Mouse (Mus musculus) right cerebral cortex, adult 2 months (tissue): ENCODE results near the gene Reep3.
A peak's percentile ranks its signal among the peaks of the same experiment; 100 is the strongest.
"Not testable (repeated sequence)": the region's sequence is repeated elsewhere in the genome, so short reads cannot be mapped to it uniquely, and the experiment has no call there.

Experiments used
- DNase-seq, 2 experiments: peaks; one replicate each; pipeline ENCODE4 v3.0.0; 2021 to 2022; ENCODE audit warnings: low spot score in 2 of 2

Gene Reep3

DNA sequence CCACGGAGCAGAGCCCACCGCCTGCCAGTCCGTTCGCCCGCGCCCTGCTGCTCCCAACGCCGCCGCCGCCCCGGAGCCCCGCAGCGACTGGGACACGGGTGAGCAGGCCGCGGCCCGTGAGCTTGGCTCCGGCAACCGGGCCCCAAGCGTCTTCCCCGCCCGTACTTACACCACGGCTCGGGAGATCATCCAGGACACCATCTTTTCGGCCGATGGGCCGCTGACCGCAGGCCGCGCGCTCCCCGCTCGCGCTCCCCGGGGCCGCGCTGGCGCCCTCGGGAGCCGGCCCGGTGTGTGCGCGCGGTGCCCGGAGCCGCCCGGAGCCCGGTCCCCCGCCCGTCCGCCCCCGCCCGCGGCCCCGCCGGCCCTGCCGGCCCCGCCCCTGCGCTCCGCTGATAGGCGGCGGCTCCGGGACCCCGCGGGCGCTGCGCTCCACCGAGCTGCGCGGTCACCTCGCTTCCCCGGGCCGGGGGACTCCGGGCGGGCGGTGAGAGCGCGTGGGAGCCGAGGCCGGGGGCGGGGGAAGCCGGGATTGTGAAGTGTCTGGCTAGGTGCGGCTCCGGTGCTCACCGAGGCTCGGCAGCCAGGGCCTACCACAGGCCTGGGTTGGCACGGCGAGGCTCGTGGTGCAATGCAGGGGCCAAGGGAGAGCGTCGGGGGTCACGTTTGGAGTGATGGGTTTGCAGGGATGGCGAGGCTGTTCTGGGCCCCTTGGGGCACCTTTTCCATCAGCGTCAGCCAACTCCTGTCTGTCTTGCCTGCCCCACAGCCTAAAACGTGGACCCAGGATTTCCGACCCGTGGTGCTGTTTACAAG, at the start of gene Reep3:
Gene Reep3 (minus strand): TSS at position 325 of the 816 bp plus-strand sequence.
- DNase-seq = peak; percentile 52 to 53

DNA sequence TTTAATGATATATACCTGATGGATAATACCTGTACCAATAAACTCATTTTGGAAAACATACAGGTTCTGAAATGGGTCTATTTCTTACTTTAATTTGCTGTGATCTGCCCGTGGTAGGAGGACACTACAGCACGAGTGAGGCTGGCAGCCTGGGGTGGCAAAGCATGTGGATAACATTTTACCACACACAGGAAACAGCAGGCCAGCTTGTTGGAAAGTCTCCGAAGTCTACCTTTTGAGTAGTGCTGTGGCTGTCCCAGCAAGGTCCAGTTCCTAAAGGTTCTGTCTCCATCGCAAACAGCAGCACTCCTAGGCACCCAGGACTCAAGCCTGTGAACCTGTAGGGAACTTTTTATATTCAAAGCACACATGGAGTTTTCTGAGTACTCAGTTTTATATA, 48.9 kb upstream of the Reep3 start:
- DNase-seq = no peak

DNA sequence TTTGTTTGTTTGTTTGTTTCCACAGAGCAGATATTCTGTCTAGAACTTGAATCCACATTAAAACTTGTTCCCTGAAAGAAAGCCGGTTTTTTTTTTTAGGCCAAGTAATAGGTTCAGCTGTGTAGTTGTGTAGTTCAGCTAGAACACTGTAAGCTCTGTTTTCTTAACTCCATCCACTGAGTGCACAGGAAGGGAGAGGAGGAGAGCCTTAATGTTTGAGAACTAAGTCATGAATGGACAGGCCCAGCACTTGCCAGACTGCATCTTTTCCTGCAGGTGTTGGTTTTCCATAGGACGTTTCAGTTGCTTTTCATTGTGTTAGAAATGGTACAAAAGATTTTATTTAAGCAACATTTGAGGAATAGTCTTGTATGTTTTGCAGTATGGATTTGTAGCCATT, 47.5 kb upstream of the Reep3 start:
- DNase-seq = no peak

DNA sequence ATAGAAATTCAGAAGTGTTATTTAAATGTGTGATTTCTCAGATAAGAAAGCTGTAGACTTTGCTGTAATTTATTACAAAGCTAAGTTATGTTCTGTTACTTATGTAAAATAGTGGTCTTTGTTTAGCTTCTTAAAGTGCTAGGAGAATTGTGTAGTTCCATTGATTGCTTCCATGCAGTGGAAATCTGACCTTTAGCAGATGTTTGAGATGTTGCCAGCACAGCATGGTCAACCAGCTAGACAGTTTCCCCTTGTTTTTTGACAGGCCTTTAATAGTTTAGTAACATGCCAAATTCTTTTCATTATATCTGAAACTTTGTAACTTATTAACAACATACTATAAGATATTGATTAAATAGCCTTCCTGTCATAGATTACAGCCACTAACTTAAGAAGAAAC, 46.9 kb upstream of the Reep3 start:
- DNase-seq = no peak

DNA sequence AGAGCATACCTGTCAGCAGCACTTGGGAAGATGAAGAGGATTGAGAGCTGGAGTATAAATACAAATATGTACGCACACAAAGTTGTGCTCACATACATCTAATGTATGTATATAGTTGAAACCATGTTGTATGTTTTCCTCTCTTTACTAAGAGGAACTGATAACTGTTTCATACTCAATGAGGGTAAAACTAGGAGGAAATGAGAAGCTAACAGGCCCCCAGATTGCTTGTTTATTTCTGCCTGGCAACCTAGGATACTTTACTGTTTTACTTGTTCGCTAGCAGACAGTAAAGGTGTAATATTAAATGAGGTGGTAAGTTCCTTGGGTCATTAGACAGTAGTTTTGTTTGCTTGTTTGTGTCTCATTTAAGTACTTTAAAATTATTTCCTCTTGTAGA, 40.7 kb upstream of the Reep3 start:
- DNase-seq = no peak

DNA sequence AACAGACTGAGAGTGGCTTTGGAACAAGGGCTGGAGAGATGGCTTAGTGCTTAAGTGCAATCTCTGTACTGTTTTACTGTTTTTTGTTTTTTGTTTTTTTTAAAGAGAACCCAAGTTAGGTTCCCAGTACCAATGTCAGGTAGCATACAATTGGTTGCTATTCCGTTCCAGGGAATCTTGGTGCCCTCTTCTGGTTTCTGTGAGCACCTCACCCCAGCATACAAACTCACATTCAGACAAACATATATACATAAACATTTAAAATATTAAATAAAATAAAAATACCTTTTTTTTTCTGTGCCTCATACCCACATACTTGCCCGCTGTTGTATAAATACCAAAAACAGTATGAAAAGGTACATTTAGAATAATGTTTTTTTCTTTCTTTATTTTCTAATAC, 37.6 kb upstream of the Reep3 start:
- DNase-seq = no peak

DNA sequence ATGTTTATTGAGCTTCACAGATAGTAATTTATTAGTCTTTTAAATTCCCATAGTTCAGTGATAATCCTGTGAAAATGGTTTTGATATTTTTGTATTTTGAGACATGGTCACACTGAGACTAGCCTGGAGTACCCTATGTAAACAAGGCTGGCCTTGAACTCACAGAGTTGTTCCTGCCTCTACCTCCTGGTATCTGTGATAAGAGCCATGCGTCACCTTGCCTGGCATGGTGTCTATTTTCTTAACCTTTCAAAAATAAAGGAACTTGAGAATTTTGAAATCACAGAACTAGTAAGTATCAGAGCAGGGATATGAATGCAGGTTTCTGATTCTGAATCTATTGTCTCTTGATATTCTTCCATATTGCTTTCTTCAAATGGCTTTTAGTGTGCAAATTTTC, 35.0 kb upstream of the Reep3 start:
- no peak for DNase-seq

DNA sequence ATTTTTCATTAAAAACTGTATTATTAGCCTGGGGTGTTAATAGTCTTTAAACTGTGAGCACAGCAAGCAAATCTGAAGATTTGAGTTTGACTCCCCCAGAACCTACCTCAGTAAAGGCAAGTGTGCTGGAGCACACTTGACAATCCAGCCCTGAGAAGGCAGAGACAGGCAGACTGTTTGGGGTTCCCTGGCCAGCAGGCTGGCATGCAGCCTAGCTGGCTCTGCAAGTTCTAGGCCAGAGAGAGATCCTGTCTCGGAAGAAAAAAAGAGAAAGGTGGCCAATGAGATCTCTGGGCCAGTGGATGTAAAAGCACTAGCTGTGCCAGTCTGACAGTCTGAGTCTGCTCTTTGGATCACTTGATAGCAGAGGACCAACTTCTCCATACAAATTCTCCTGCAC, 32.8 kb upstream of the Reep3 start:
- no peak for DNase-seq

DNA sequence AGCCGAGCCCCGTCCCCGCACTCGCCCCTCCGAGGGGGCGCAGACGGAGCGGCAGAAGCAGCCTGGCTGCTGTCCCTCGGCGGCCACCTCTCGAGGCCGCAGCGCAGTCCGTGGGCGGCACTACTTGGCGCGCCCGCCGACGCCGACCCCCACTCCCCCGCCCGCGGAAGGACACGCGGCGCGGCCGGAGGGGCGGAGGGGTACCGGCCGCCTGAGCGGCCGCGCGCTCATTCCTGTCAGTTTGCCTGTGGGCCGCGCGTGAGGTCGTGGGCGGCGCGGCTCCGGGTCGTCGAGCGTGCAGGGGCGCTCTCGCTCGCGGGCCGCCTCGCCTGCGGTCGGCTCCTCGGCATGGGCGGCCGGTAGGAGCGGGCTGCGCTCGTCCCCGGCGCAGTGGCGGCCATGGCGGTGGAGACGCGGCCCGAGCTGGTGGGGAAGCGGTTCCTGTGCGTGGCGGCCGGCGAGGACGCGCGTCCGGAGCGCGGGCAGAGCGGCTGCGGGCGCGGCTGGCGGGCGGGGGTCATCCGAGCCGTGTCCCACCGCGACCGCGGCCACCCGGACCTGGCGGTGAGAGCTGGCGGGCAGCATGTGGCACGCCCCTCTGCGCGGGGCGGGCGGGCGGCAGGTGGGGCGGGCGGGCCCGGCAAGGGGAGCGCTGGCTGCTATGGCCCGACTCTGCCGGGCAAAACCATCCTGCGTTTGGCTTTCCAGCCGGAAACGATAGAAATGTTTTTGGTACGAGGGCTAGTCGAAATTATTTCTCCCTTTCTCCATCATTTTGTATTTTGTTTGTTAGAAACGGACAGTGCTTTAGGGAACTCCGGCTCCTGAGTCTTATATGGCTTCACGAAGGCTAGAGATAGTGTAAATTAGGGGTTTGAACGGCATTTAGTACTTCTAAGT, 30.4 kb upstream of the Reep3 start:
- DNase-seq = no peak

DNA sequence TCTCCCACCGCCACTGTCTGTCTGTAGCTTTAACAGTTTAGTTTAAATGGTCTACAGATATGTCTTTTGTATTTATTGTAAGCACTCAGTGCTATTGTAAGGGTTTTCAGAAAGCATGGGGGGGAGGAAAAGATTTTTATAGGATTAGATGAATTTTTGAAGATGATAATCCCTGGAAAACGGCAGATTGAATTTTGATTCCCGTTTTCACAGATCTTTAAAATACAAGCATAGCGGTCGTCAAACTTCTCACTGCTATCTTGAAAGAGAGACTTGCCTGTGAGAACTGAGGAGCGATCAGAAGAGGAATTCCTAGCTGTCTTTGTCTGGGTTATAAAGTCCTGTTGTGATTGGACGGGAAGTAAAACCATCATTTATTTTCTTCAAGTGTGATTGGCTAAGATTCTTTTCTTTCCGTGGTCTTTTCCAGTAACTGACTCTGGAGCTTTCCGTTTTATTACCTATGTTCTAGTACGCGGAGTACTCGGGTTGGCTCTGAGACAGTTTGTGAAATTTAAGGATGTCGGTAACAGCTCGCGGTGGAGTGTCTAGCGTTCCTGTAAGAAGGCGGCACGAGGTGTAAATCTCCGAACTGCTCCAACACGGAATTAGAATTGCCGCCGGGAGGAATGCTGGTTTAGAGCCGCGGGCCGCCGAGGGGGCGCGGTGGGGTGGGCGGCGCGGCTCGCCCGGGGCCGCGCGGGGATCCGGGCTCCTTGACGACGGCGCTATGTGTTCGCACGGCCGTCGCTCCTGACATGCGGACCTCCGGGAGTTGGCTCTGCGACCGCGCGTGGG, 29.5 kb upstream of the Reep3 start:
- DNase-seq = peak; percentile 74 to 78

DNA sequence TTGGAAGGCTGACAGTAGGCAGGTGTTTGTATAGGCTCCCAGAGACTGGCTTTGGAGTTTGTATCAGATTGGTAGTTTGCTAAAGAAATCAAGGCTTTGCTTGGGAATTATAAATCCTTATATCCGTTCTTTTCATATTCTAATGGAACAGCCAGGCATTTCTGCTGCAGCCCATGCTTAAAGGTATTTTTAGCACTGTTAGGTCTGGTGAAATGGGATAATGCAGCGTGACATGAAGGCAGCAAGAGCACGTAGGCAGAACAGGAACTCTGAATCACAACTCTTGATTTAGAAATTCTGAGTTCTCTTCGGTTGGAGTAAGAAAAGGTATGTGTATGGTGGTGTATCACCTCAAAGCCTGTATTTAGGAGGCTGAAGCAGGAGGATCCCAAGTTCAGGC, 27.4 kb upstream of the Reep3 start:
- no peak for DNase-seq

DNA sequence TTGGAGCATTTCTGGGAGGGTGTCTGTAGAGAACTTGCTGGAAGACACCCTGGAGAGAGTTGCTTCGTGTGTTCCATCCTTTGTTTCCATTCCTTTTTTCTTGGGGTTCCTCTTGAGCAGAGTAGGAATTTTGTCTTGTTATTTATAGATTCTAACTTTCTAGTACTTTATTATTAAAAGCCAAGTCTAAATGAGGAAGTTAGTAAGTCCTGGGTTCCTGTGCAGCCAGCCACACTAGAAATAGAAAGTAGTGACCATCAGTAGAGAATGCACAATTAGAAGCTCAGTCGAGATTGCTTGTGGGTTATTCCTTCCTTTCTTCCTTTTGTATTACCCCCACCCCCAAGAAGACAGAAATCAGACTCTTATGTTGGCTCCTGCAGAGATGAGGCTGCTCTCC, 27.0 kb upstream of the Reep3 start:
- DNase-seq = no peak

DNA sequence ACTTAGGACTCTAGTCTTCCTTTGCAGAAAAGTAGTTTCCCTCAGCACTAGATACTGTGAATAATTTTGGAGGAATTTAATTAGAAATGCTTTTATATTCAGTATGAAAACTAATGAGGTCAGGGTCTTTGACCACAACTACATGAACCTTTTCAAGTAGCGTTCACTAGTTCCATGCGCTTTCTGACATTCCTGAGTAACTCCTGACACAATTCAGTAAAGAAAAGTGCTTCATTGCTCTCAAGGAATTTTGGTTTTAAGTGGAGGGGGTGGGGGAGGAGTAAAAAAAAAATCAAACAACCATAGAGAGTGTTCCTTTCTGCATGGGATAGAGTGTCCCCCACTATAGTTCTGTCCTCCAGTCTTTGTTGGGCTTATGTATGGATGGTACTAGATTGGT, 23.9 kb upstream of the Reep3 start:
- no peak for DNase-seq

DNA sequence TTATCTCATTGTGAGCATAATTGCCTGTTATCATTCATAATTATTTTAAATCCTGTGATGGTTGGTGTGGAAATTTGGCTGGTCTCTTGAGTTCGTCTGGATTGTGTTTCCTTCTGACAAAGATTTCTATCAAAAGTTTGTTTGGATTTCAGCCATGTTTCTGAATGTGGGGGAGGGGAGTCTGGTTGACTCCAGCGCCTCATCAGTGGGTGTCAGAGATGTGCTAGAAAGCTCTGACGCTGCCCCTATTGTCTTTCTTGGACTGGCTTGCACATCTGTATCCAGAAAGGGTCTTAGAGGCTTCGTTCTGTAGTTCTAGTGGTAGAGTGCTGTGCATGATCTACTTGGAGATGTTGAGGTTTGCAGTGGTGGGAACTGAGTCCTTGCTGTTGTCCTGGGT, 23.4 kb upstream of the Reep3 start:
- no peak for DNase-seq

DNA sequence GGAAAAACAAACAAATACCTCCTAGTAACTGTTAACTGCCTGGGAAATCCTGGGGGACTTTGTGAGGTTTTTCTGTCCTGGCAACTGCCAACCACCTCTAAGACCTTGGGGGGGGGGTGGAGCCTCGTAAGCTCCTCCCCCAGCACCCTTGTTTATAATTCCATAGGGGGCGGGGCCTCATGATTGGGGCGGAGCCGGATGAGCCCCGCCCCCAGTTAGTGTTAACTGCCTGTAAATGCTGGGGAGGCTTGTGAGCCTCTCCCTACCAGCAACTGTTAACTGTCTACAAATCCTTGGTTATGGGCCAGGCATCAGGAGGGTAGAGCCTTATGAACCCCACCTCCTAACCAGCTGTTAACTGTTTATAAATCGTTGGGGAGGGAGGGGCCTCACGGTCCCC, 22.5 kb upstream of the Reep3 start:
- no peak for DNase-seq

DNA sequence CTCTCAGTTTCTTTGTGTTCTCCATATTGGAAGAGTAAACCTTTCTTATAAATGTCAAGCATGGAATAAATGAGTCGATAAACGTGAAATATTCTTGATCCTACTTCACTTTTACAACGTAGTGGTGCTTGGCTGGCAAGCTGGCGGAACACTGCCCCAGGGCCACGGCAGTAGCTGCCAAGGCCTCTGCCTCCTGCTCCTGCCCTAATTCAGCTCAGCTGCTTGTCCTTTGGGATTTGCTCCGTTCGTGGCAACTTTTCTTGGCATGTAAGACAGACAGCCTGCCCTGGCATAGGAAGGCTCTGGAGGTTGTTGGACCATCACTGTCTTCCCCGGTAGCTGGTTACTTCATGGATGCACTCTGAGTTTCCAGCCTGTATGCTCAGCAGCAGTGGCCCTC, 19.5 kb upstream of the Reep3 start:
- no peak for DNase-seq

DNA sequence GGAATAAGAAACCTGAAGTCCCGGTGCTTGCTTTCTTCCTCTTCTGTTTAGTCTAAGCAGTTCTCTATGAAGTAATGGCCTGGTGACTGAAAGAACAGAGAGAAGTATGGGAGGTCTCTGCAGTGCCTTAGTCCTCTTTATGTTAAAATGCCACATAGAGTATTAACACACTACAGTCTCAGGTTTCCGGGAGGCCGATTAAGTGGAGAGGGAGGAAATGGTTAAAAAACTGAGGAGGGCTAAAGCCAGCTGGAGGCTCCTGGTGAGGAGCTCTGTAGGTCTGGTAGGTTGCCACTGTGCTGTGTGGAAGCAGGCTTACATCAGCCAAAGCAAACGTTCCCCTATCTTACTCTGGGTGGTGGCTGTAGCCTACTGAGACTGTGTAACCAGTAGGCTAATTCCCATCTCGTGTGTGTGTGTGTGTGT, 18.9 kb upstream of the Reep3 start:
- no peak for DNase-seq

DNA sequence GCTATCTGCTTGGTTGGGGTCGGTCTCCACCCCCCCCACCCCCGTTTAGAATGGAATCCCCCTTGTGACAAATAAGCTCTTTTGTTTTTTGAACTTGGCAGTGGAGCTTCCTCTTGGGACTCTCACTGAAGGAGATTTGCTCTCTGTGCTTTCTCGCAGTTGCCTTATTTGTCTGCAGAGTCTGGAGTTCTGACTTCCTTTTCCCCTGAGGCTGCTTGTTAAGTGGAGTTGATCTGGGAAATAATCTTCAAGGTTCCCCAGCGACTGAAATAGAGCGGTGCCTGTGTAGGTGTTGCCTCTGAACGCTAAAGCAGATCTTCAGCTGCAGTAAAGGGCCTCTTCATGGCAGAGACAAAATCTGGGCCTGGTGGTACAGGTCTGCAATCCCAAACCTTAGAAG, 18.4 kb upstream of the Reep3 start:
- peak; percentile 51 for DNase-seq

DNA sequence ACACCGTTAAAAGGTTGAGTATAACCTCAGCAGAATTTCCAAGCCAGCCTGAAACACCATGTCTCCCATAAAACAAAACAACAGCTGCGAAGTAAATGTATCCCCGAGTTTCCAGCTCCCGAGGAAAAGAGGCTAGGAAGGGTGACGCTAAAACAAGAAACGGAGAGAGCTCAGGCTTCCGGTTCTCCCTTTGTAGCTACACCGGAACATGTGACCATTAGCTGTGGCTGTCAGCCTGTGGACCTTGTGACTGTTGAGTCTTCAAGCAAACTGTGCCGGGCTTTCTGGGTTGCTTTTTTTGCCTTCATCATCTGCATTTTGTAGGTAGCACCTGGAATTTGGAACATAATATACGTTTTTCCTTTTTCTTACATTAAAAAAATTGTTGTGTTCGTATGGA, 17.1 kb upstream of the Reep3 start:
- no peak for DNase-seq

DNA sequence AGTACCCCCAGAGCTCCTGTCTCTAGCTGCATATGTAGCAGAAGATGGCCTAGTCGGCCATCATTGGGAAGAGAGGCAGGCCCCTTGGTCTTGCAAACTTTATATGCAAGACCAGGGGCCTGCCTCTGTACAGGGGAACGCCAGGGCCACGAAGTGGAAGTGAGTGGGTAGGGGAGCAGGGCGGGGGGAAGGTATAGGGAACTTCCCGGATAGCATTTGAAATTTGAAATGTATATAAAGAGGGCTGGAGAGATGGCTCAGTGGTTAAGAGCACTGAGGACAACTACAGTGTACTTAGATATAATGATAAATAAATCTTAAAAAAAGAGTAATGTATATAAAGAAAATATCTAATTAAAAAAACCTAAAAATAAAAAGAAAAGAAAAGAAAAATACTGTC, 16.2 kb upstream of the Reep3 start:
- DNase-seq = not testable (repeated sequence)

DNA sequence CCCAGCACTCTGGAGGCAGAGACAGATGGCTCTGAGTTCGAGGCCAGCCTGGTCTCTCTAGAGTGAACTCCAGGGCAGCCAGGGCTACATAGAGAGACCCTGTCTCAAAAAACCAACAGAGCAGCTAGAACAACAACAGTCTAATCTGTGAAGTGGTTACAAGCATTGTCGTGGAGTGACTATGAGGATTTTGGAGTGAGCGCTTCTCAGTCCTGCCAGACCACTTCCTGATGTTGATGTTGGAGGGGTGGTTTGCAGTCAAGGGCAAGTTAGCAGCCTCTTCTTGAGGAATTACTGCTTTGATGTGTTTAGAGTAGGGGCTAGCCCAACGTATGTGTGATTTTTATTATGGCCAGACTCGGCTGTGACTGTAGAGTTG, 15.0 kb upstream of the Reep3 start:
- DNase-seq = no peak
